ENCODE assay signal across 22 mouse cellular contexts in the genomic region with DNA sequence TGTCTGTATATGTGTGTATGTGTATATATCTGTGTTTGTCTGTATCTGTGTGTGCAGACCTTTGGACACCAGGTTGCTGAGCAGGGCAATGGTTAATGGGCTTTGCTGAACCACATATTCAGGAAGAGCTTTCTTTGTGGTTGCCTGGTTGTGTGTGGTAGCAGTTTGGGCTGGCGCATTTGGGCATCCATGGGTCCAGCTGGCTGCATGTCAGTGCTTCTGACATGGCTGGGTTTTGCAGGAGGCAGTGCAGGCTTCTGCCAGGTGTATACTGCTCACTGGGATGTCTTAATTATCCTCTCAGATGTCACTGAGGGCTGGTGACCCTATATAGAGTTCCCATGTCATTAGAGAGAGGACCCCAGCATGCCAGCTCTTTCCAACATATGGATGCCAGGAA. TPM values are rescaled to one million over a fixed set of nuclear protein-coding genes. Genes with fewer than 3 reads are reported as not detected.
DNase-seq lines count a peak whose midpoint lies in the region; ATAC-seq lines count a peak whose summit lies in the region.
"Had no signal": no experiment of that assay in that cellular context is flagged by ENCODE, and none has a peak within 500 bp of the region (broad histone marks: within the 10 kb centered on the region; RNA-seq: fewer than 3 reads in every experiment).

No protein-coding gene starts in this region.

- H3K9ac ChIP-seq in heart, embryonic 11.5 days (ENCODE audit: low read depth, low read length): no peak overlapping the region

- H3K4me1 ChIP-seq in heart, embryonic 11.5 days (ENCODE audit: control insufficient read depth, insufficient read depth, low read length): peaks cover 6% of the 10 kb centered on the region; the same call in 1 of the 2 replicates

- no peaks in the 10 kb centered on the region for H3K27me3 ChIP-seq in heart, embryonic 11.5 days (ENCODE audit: control insufficient read depth, insufficient read depth, low read length)
- H3K27me3 ChIP-seq: CH12.LX had no signal

- whole genome bisulfite sequencing in heart, embryonic 11.5 days (ENCODE audit: insufficient replicate concordance): 92% methylated on average over 1 of the region's 1 CpGs

- no peak overlapping the region for H3K27ac ChIP-seq in heart, embryonic 11.5 days (ENCODE audit: low read depth, low read length)

- no peak overlapping the region for H3K4me2 ChIP-seq in heart, embryonic 11.5 days

- DNase-seq in cerebellum, postnatal 10 days: peak; percentile 69 to 73
- DNase-seq in cerebellum, postnatal 25 days: no peak
- DNase-seq in cerebellum, postnatal 14 days: peak; percentile 66 to 69
- no peak for DNase-seq in cerebellum, adult 11 months
- DNase-seq in heart, adult 11 months: peak; percentile 73
- DNase-seq: adrenal gland, adult 2 months; adrenal gland, adult 8-10 months; adrenal gland, postnatal 10 days; adrenal gland, postnatal 14 days; adrenal gland, postnatal 25 days; adrenal gland, postnatal 36 days; B cell, adult 2 months; cerebellum, adult 11-12 months; cerebellum, adult 18-20 months; cerebellum, adult 2 months had no signal

- no peak for ATAC-seq in heart, embryonic 11.5 days (replicated peaks; ENCODE audit: insufficient number of reproducible peaks, low FRiP score, low TSS enrichment)
- ATAC-seq: activated CD4-positive, CD25-positive, alpha-beta regulatory T cell, adult 4 months; CD4-positive, CD25-positive, alpha-beta regulatory T cell, adult 4 months; Patski had no signal

- H3K9me3 ChIP-seq in heart, embryonic 11.5 days (replicated peaks; ENCODE audit: control insufficient read depth, low read length): no peaks in the 10 kb centered on the region
- H3K9me3 ChIP-seq: G1E had no signal

- no peaks in the 10 kb centered on the region for H3K36me3 ChIP-seq in heart, embryonic 11.5 days (ENCODE audit: control insufficient read depth, insufficient read depth, low read length)
- H3K36me3 ChIP-seq: G1E had no signal

- H3K4me3 ChIP-seq in heart, embryonic 11.5 days (ENCODE audit: low read depth, low read length): no peak overlapping the region

RNA-seq across cellular contexts. Expression of a gene that starts 10.4 kb away (rescaled TPM):
- polyA plus RNA-seq in heart, embryonic 11.5 days (2014; fragmentation: Nextera tagmentation; extraction: Ambion mirVana): 6.9 and 8.2 TPM in 2 replicates
- polyA plus RNA-seq: G1E had no signal

RNA-seq across cellular contexts. Expression of a gene that starts 28.5 kb away (rescaled TPM):
- polyA plus RNA-seq in heart, embryonic 11.5 days (2014; fragmentation: Nextera tagmentation; extraction: Ambion mirVana): not detected in 2 replicates
- polyA plus RNA-seq: adrenal gland, adult 2 months; C2C12; cerebellum, adult 2 months; G1E; Patski had no signal

Comparison
In these comparisons a context has a peak if more than half of its experiments do, and no peak if none do; other contexts are left out.
1. DNase-seq: peak in cerebellum, postnatal 10 days (2 of 2), cerebellum, postnatal 14 days (2 of 2) and heart, adult 11 months (single experiment); none in cerebellum, postnatal 25 days (0 of 2) and cerebellum, adult 11 months (single experiment).